Mouse (Mus musculus) induced T-regulatory cell, adult 2 months (primary cell): Measurements from ENCODE around the gene Leprot.

Experiments
- DNase-seq: peaks from one replicate; pipeline ENCODE4 v3.0.0-alpha.2; 2012; ENCODE audit warnings: low read depth

The Leprot gene

GRCm38 (mm10) chr4:101664766-101665165 is 17.2 kb downstream of the Leprot start:
- DNase-seq: no peak

- DNase-seq: no peak
These were observed 21.6 kb downstream of the Leprot start for GRCm38 (mm10) chr4:101669161-101669560.

- no peak for DNase-seq
These were observed 22.3 kb downstream of the Leprot start for GRCm38 (mm10) chr4:101669811-101670210.

- no peak for DNase-seq
These were observed 27.3 kb downstream of the Leprot start for GRCm38 (mm10) chr4:101674790-101675189.

GRCm38 (mm10) chr4:101675726-101676125 is 28.2 kb downstream of the Leprot start:
- DNase-seq: no peak

GRCm38 (mm10) chr4:101682620-101683019 is 35.1 kb downstream of the Leprot start:
- DNase-seq: no peak

- no peak for DNase-seq
These were observed 35.6 kb downstream of the Leprot start for GRCm38 (mm10) chr4:101683086-101683485.

GRCm38 (mm10) chr4:101684821-101685220 is 37.3 kb downstream of the Leprot start:
- no peak for DNase-seq

- no peak for DNase-seq
These were observed 38.8 kb downstream of the Leprot start for GRCm38 (mm10) chr4:101686227-101686810.

- DNase-seq: no peak
These were observed 41.7 kb downstream of the Leprot start for GRCm38 (mm10) chr4:101689241-101689640.

GRCm38 (mm10) chr4:101689645-101690044 is 42.1 kb downstream of the Leprot start:
- no peak for DNase-seq

GRCm38 (mm10) chr4:101692892-101693291 is 45.4 kb downstream of the Leprot start:
- DNase-seq: no peak

- no peak for DNase-seq
These were observed 47.0 kb downstream of the Leprot start for GRCm38 (mm10) chr4:101694529-101694928.

GRCm38 (mm10) chr4:101697236-101697635 is 49.7 kb downstream of the Leprot start:
- DNase-seq: no peak

- DNase-seq: no peak
These were observed 51.9 kb downstream of the Leprot start for GRCm38 (mm10) chr4:101699423-101699822.

- DNase-seq: no peak
These were observed 53.5 kb downstream of the Leprot start for GRCm38 (mm10) chr4:101700892-101701640.

- DNase-seq: no peak
These were observed 57.8 kb downstream of the Leprot start for GRCm38 (mm10) chr4:101705325-101705724.

- DNase-seq: no peak
These were observed 59.7 kb downstream of the Leprot start for GRCm38 (mm10) chr4:101707234-101707633.

- DNase-seq: no peak
These were observed 60.4 kb downstream of the Leprot start for GRCm38 (mm10) chr4:101707953-101708352.
